Mouse (Mus musculus) hindbrain, embryonic 12.5 days (tissue): ENCODE measurements at regions not wholly inside any gene's neighbourhood (a gene's known extent, or its start where the extent isn't known, plus 50 kb on each side); places are given as distances from the start of the nearest gene placed in this dataset.

Experiments used
- ATAC-seq: fragments of 200-750 bp; cut with Nextera tagmentation; 2 replicates; pipeline ENCODE4 v1.8.0; 2017; ENCODE audit warnings: moderate TSS enrichment; ENCODE audit not compliant: low FRiP score
- H3K27ac ChIP-seq: fragments of 300-500 bp; sonication (generic); 2 replicates; pipeline ENCODE4 v1.5.1; 2016; ENCODE audit warnings: mild to moderate bottlenecking
- H3K27me3 ChIP-seq: fragments of 300-500 bp; sonication (generic); 2 replicates; pipeline ENCODE4 v1.6.1; 2016; ENCODE audit warnings: mild to moderate bottlenecking
- H3K36me3 ChIP-seq: fragments of 300-500 bp; sonication (generic); 2 replicates; pipeline ENCODE4 v1.6.1; 2016; ENCODE audit warnings: mild to moderate bottlenecking
- H3K4me1 ChIP-seq: fragments of 300-500 bp; sonication (generic); 2 replicates; pipeline ENCODE4 v1.6.1; 2016
- H3K4me2 ChIP-seq: fragments of 300-500 bp; sonication (generic); replicated peaks from 2 replicates; pipeline ENCODE4 v1.6.1; 2016; ENCODE audit warnings: mild to moderate bottlenecking
- H3K4me3 ChIP-seq: fragments of 300-500 bp; sonication (generic); 2 replicates; pipeline ENCODE4 v1.5.1; 2016; ENCODE audit warnings: mild to moderate bottlenecking
- H3K9ac ChIP-seq: fragments of 300-500 bp; sonication (generic); 2 replicates; pipeline ENCODE4 v1.6.1; 2016; ENCODE audit warnings: mild to moderate bottlenecking, moderate library complexity
- H3K9me3 ChIP-seq: fragments of 300-500 bp; sonication (generic); replicated peaks from 2 replicates; pipeline ENCODE4 v1.6.1; 2016; ENCODE audit warnings: mild to moderate bottlenecking
- WGBS: fragments of 180-500 bp; shearing (Covaris S2); methylation state at CpG from one replicate; pipeline ENCODE4 v1.1.7; 2016; 5-methylcytosine and 5-hydroxymethylcytosine counted together

- H3K4me3 ChIP-seq: no peak overlapping the region
- 84% methylated on average over 7 of the region's 7 CpGs for WGBS
Measured at GRCm38 (mm10) chr11:57958233-57958632, 50.6 kb upstream of the Larp1 start.

GRCm38 (mm10) chr11:57956909-57957308 is 52.0 kb upstream of the Larp1 start:
- Histone ChIP-seq H3K27me3 (no peaks in the 10 kb centered on the region), H3K9me3 (no peaks in the 10 kb centered on the region), H3K4me2 (no peak overlapping the region), H3K4me3 (no peak overlapping the region), H3K27ac (no peak overlapping the region), H3K9ac (no peak overlapping the region), H3K36me3 (no peaks in the 10 kb centered on the region), H3K4me1 (no peaks in the 10 kb centered on the region)
- WGBS: 91% methylated on average over 9 of the region's 9 CpGs
- no peak for ATAC-seq

More at GRCm38 (mm10) chr11:57958233-57958632, 50.6 kb upstream of the Larp1 start:
- Histone ChIP-seq H3K36me3 (no peaks in the 10 kb centered on the region), H3K9me3 (no peaks in the 10 kb centered on the region), H3K4me1 (peaks cover 4% of the 10 kb centered on the region), H3K27ac (no peak overlapping the region), H3K27me3 (no peaks in the 10 kb centered on the region), H3K9ac (no peak overlapping the region), H3K4me2 (no peak overlapping the region)
- no peak for ATAC-seq

- no peak overlapping the region for H3K4me3 ChIP-seq
- H3K4me1 ChIP-seq: no peaks in the 10 kb centered on the region
- WGBS: 83% methylated on average over 2 of the region's 2 CpGs
- H3K36me3 ChIP-seq: no peaks in the 10 kb centered on the region
- no peak for ATAC-seq
- H3K9ac ChIP-seq: no peak overlapping the region
- H3K4me2 ChIP-seq: no peak overlapping the region
- H3K27me3 ChIP-seq: no peaks in the 10 kb centered on the region
- no peaks in the 10 kb centered on the region for H3K9me3 ChIP-seq
- no peak overlapping the region for H3K27ac ChIP-seq
Measured at GRCm38 (mm10) chr11:57956076-57956475, 52.8 kb upstream of the Larp1 start.

- Histone ChIP-seq H3K4me3 (no peak overlapping the region), H3K36me3 (no peaks in the 10 kb centered on the region), H3K9ac (no peak overlapping the region), H3K4me1 (no peaks in the 10 kb centered on the region), H3K9me3 (no peaks in the 10 kb centered on the region), H3K27me3 (no peaks in the 10 kb centered on the region), H3K27ac (no peak overlapping the region), H3K4me2 (no peak overlapping the region)
- WGBS: 89% methylated on average over 7 of the region's 7 CpGs
- ATAC-seq: no peak
Measured at GRCm38 (mm10) chr11:57955476-57955875, 53.4 kb upstream of the Larp1 start.

GRCm38 (mm10) chr11:57954510-57955184 is 54.2 kb upstream of the Larp1 start:
- H3K36me3 ChIP-seq: no peaks in the 10 kb centered on the region
- no peaks in the 10 kb centered on the region for H3K9me3 ChIP-seq
- H3K27me3 ChIP-seq: no peaks in the 10 kb centered on the region
- H3K9ac ChIP-seq: no peak overlapping the region
- no peak for ATAC-seq
- H3K27ac ChIP-seq: no peak overlapping the region
- WGBS: 76% methylated on average over 10 of the region's 10 CpGs
- no peak overlapping the region for H3K4me2 ChIP-seq
- no peak overlapping the region for H3K4me3 ChIP-seq
- H3K4me1 ChIP-seq: no peaks in the 10 kb centered on the region

GRCm38 (mm10) chr11:57953694-57954093 is 55.2 kb upstream of the Larp1 start:
- no peak overlapping the region for H3K4me3 ChIP-seq
- no peak overlapping the region for H3K27ac ChIP-seq
- no peaks in the 10 kb centered on the region for H3K27me3 ChIP-seq
- no peaks in the 10 kb centered on the region for H3K9me3 ChIP-seq
- H3K9ac ChIP-seq: no peak overlapping the region
- no peak for ATAC-seq
- no peak overlapping the region for H3K4me2 ChIP-seq
- H3K36me3 ChIP-seq: no peaks in the 10 kb centered on the region
- 65% methylated on average over 7 of the region's 7 CpGs for WGBS
- no peaks in the 10 kb centered on the region for H3K4me1 ChIP-seq

- no peak overlapping the region for H3K4me2 ChIP-seq
- no peaks in the 10 kb centered on the region for H3K9me3 ChIP-seq
- 83% methylated on average over 3 of the region's 3 CpGs for WGBS
- ATAC-seq: no peak
- H3K27me3 ChIP-seq: no peaks in the 10 kb centered on the region
- H3K27ac ChIP-seq: no peak overlapping the region
- no peak overlapping the region for H3K9ac ChIP-seq
- H3K4me3 ChIP-seq: no peak overlapping the region
- H3K4me1 ChIP-seq: no peaks in the 10 kb centered on the region
- no peaks in the 10 kb centered on the region for H3K36me3 ChIP-seq
Measured at GRCm38 (mm10) chr11:57952619-57953018, 56.2 kb upstream of the Larp1 start.

GRCm38 (mm10) chr11:57951541-57952326 is 57.1 kb upstream of the Larp1 start:
- no peaks in the 10 kb centered on the region for H3K27me3 ChIP-seq
- H3K9me3 ChIP-seq: no peaks in the 10 kb centered on the region
- no peaks in the 10 kb centered on the region for H3K4me1 ChIP-seq
- no peak for ATAC-seq
- no peak overlapping the region for H3K4me2 ChIP-seq
- H3K4me3 ChIP-seq: no peak overlapping the region
- 82% methylated on average over 20 of the region's 20 CpGs for WGBS
- H3K9ac ChIP-seq: no peak overlapping the region
- no peaks in the 10 kb centered on the region for H3K36me3 ChIP-seq
- no peak overlapping the region for H3K27ac ChIP-seq

- Histone ChIP-seq H3K9ac (no peak overlapping the region), H3K9me3 (no peaks in the 10 kb centered on the region), H3K27me3 (no peaks in the 10 kb centered on the region), H3K36me3 (no peaks in the 10 kb centered on the region), H3K4me1 (no peaks in the 10 kb centered on the region), H3K27ac (no peak overlapping the region), H3K4me2 (no peak overlapping the region), H3K4me3 (no peak overlapping the region)
- WGBS: 3% methylated on average over 4 of the region's 4 CpGs
- no peak for ATAC-seq
Measured at GRCm38 (mm10) chr11:57950989-57951388, 57.9 kb upstream of the Larp1 start.

GRCm38 (mm10) chr11:57949067-57949466 is 59.8 kb upstream of the Larp1 start:
- Histone ChIP-seq H3K36me3 (no peaks in the 10 kb centered on the region), H3K4me2 (no peak overlapping the region), H3K9me3 (no peaks in the 10 kb centered on the region), H3K27ac (no peak overlapping the region), H3K4me3 (no peak overlapping the region), H3K27me3 (no peaks in the 10 kb centered on the region), H3K4me1 (no peaks in the 10 kb centered on the region), H3K9ac (no peak overlapping the region)
- ATAC-seq: no peak
- 75% methylated on average over 9 of the region's 9 CpGs for WGBS

- no peak overlapping the region for H3K4me2 ChIP-seq
- no peaks in the 10 kb centered on the region for H3K36me3 ChIP-seq
- no peak overlapping the region for H3K9ac ChIP-seq
- H3K27me3 ChIP-seq: no peaks in the 10 kb centered on the region
- H3K9me3 ChIP-seq: no peaks in the 10 kb centered on the region
- no peaks in the 10 kb centered on the region for H3K4me1 ChIP-seq
- no peak overlapping the region for H3K4me3 ChIP-seq
- 82% methylated on average over 4 of the region's 4 CpGs for WGBS
- no peak overlapping the region for H3K27ac ChIP-seq
- ATAC-seq: no peak
Measured at GRCm38 (mm10) chr11:57947347-57947746, 61.5 kb upstream of the Larp1 start.

- peak; percentile 61; the same call in 1 of the 2 replicates for ATAC-seq
- Histone ChIP-seq H3K27ac (no peak overlapping the region), H3K4me3 (peak overlapping the region; percentile 22), H3K36me3 (no peaks in the 10 kb centered on the region), H3K27me3 (peaks cover 15% of the 10 kb centered on the region), H3K9ac (peak overlapping the region; percentile 44; the same call in 1 of the 2 replicates), H3K9me3 (no peaks in the 10 kb centered on the region), H3K4me2 (peak overlapping the region; percentile 47), H3K4me1 (peaks cover 8% of the 10 kb centered on the region)
- WGBS: 11% methylated on average over 13 of the region's 13 CpGs
Measured at GRCm38 (mm10) chr11:57934391-57934850, 74.4 kb upstream of the Larp1 start.
